Mouse (Mus musculus): ENCODE data around the gene Zfyve26. TPM values are rescaled to one million over a fixed set of nuclear protein-coding genes. Genes with fewer than 3 reads are reported as not detected.
A peak's percentile ranks its signal among the peaks of the same experiment; 100 is the strongest.

Zfyve26 gene
- total and polyA plus RNA-seq, 2 experiments, result 17.6 to 20.5 TPM

DNA sequence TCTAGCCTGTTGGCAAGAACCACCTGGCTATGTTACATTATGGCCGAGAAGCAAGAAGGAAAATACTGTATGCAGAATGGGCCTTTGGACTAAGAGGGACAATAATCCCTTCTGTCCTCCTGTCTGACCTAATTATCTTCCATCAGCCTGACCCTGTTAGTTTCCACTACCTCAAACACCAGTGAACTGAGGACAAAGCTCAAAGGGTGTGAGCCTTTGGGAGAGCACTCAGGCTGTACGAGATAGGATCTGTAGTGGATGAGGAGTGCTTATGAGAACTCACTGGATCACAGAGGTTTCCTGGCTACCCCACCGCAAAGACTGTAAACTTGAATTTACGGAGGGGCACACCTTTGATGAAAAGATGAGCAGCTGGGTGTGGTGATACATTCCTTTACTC, 17.6 kb upstream of the Zfyve26 start:
- no peaks in the 10 kb centered on the region for H3K4me1 ChIP-seq (ENCODE audit: control insufficient read depth, insufficient read depth, low read length)
- H3K27me3 ChIP-seq (ENCODE audit: control insufficient read depth, insufficient read depth, low read length), result no peaks in the 10 kb centered on the region
- WGBS, result 56% methylated on average over 4 of the region's 4 CpGs
- peak; percentile 39 for DNase-seq (ENCODE audit: extremely low read depth, low read depth, low spot score)
- H3K27ac ChIP-seq (replicated peaks; ENCODE audit: insufficient read depth, low read depth, low read length), result no peak overlapping the region
- no peaks in the 10 kb centered on the region for H3K79me2 ChIP-seq (ENCODE audit: control insufficient read depth, insufficient read depth, low read length)
- H3K36me3 ChIP-seq (ENCODE audit: control insufficient read depth, insufficient read depth, low read length), result no peaks in the 10 kb centered on the region
- TF ChIP-seq CTCF (IDR thresholded peaks at IDR 0.05; ENCODE audit: low read depth, low read length), result no peak
- TF ChIP-seq POLR2A (IDR thresholded peaks at IDR 0.05; ENCODE audit: extremely low read depth, insufficient read depth, low read length), result no peak
- H3K9ac ChIP-seq (ENCODE audit: low read depth, low read length), result no peak overlapping the region
- H3K4me3 ChIP-seq (ENCODE audit: insufficient read depth, low read depth, low read length), result no peak overlapping the region

DNA sequence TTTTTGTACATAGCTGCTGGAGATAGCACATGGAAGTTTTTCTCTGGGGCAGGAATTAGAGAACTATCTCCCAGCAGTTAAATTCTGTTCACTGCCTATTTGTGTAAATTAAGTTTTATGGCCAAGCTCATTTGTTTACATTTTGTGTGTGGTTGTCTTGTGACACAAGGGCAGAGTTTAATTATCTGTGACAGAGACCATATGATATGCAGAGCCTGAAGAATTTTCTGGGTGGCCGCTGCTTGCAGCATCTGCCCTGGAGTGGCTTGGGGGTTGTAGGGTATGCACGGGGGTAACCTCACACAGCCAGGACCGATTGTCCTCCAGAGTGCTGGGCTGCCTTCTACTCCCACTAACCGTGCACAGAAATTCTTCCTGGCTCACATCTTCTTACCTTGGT, 9.9 kb upstream of the Zfyve26 start:
- no peak overlapping the region for H3K27ac ChIP-seq (replicated peaks; ENCODE audit: insufficient read depth, low read depth, low read length)
- no peak overlapping the region for H3K4me3 ChIP-seq (ENCODE audit: insufficient read depth, low read depth, low read length)
- H3K27me3 ChIP-seq (ENCODE audit: control insufficient read depth, insufficient read depth, low read length), result no peaks in the 10 kb centered on the region
- H3K79me2 ChIP-seq (ENCODE audit: control insufficient read depth, insufficient read depth, low read length), result no peaks in the 10 kb centered on the region
- no peaks in the 10 kb centered on the region for H3K36me3 ChIP-seq (ENCODE audit: control insufficient read depth, insufficient read depth, low read length)
- H3K4me1 ChIP-seq (ENCODE audit: control insufficient read depth, insufficient read depth, low read length), result no peaks in the 10 kb centered on the region
- 77% methylated on average over 4 of the region's 4 CpGs for WGBS
- no peak for DNase-seq (ENCODE audit: extremely low read depth, low read depth, low spot score)
- no peak overlapping the region for H3K9ac ChIP-seq (ENCODE audit: low read depth, low read length)
- TF ChIP-seq POLR2A (IDR thresholded peaks at IDR 0.05; ENCODE audit: extremely low read depth, insufficient read depth, low read length) (no peak), CTCF (IDR thresholded peaks at IDR 0.05; ENCODE audit: low read depth, low read length) (no peak)

- TF ChIP-seq CTCF (IDR thresholded peaks at IDR 0.05; ENCODE audit: low read depth, low read length) (no peak), POLR2A (IDR thresholded peaks at IDR 0.05; ENCODE audit: extremely low read depth, insufficient read depth, low read length) (no peak)
- DNase-seq (ENCODE audit: extremely low read depth, low read depth, low spot score), result peak; percentile 10
- H3K79me2 ChIP-seq (ENCODE audit: control insufficient read depth, insufficient read depth, low read length), result no peaks in the 10 kb centered on the region
These were observed 9.0 kb upstream of the Zfyve26 start for GRCm38 (mm10) chr12:79305131-79305530.

GRCm38 (mm10) chr12:79301802-79302201, 5.7 kb upstream of the Zfyve26 start:
- H3K4me1 ChIP-seq (ENCODE audit: control insufficient read depth, insufficient read depth, low read length), result no peaks in the 10 kb centered on the region
- no peaks in the 10 kb centered on the region for H3K27me3 ChIP-seq (ENCODE audit: control insufficient read depth, insufficient read depth, low read length)
- 86% methylated on average over 9 of the region's 9 CpGs for WGBS
- no peak overlapping the region for H3K27ac ChIP-seq (replicated peaks; ENCODE audit: insufficient read depth, low read depth, low read length)
- no peak overlapping the region for H3K9ac ChIP-seq (ENCODE audit: low read depth, low read length)
- no peaks in the 10 kb centered on the region for H3K36me3 ChIP-seq (ENCODE audit: control insufficient read depth, insufficient read depth, low read length)
- TF ChIP-seq CTCF (IDR thresholded peaks at IDR 0.05; ENCODE audit: low read depth, low read length), result no peak
- no peak for TF ChIP-seq POLR2A (IDR thresholded peaks at IDR 0.05; ENCODE audit: extremely low read depth, insufficient read depth, low read length)
- no peak overlapping the region for H3K4me3 ChIP-seq (ENCODE audit: insufficient read depth, low read depth, low read length)
- H3K79me2 ChIP-seq (ENCODE audit: control insufficient read depth, insufficient read depth, low read length), result no peaks in the 10 kb centered on the region
- no peak for DNase-seq (ENCODE audit: extremely low read depth, low read depth, low spot score)

More at GRCm38 (mm10) chr12:79305131-79305530, 9.0 kb upstream of the Zfyve26 start:
- WGBS, result 56% methylated on average over 1 of the region's 1 CpGs
- no peaks in the 10 kb centered on the region for H3K27me3 ChIP-seq (ENCODE audit: control insufficient read depth, insufficient read depth, low read length)
- H3K4me3 ChIP-seq (ENCODE audit: insufficient read depth, low read depth, low read length), result no peak overlapping the region
- no peak overlapping the region for H3K27ac ChIP-seq (replicated peaks; ENCODE audit: insufficient read depth, low read depth, low read length)
- no peak overlapping the region for H3K9ac ChIP-seq (ENCODE audit: low read depth, low read length)
- no peaks in the 10 kb centered on the region for H3K4me1 ChIP-seq (ENCODE audit: control insufficient read depth, insufficient read depth, low read length)
- H3K36me3 ChIP-seq (ENCODE audit: control insufficient read depth, insufficient read depth, low read length), result no peaks in the 10 kb centered on the region

- peaks cover 13% of the 10 kb centered on the region for H3K4me1 ChIP-seq (ENCODE audit: control insufficient read depth, insufficient read depth, low read length)
- H3K27ac ChIP-seq (replicated peaks; ENCODE audit: insufficient read depth, low read depth, low read length), result no peak overlapping the region
- peaks cover 2% of the 10 kb centered on the region; the same call in 1 of the 2 replicates for H3K36me3 ChIP-seq (ENCODE audit: control insufficient read depth, insufficient read depth, low read length)
- H3K9ac ChIP-seq (ENCODE audit: low read depth, low read length), result no peak overlapping the region
- no peaks in the 10 kb centered on the region for H3K27me3 ChIP-seq (ENCODE audit: control insufficient read depth, insufficient read depth, low read length)
- TF ChIP-seq CTCF (IDR thresholded peaks at IDR 0.05; ENCODE audit: low read depth, low read length) (no peak), POLR2A (IDR thresholded peaks at IDR 0.05; ENCODE audit: extremely low read depth, insufficient read depth, low read length) (no peak)
- peak overlapping the region; percentile 11; the same call in 1 of the 2 replicates for H3K4me3 ChIP-seq (ENCODE audit: insufficient read depth, low read depth, low read length)
- H3K79me2 ChIP-seq (ENCODE audit: control insufficient read depth, insufficient read depth, low read length), result no peaks in the 10 kb centered on the region; the same call in 1 of the 2 replicates
- 14% methylated on average over 15 of the region's 15 CpGs for WGBS
- no peak for DNase-seq (ENCODE audit: extremely low read depth, low read depth, low spot score)
These were observed 2.0 kb upstream of the Zfyve26 start for GRCm38 (mm10) chr12:79297884-79298636.

DNA sequence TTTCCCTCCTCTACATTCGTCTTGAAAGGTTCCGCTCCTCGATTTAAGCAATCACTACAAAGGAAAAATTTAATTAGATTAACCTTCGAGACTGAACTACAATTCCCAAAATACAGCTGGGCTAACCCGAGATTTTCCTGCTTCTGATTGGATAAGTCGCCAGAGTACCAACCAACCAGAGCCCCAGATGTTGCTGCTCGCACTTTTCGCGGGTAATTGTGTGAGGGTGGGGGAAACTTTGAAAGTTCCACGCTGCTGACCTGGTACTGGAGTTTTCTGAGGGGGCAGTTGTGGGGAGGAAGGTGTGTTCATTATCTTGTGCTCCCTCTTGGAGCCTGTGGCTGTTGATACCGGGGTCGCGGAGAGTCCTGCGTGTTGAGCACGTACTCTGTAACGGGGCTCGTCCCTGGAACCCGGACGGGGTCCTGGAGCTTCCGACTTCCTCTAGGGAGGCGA, 1.0 kb upstream of the Zfyve26 start, which contains the start of gene Rad51b:
Rad51b (plus strand) TSS at position 162 of the 456 bp plus-strand sequence.
- H3K4me1 ChIP-seq (ENCODE audit: control insufficient read depth, insufficient read depth, low read length), result peaks cover 17% of the 10 kb centered on the region
- peaks cover 2% of the 10 kb centered on the region; the same call in 1 of the 2 replicates for H3K36me3 ChIP-seq (ENCODE audit: control insufficient read depth, insufficient read depth, low read length)
- peak within 1 kb of the TSS; percentile 46 for H3K27ac ChIP-seq (replicated peaks; ENCODE audit: insufficient read depth, low read depth, low read length)
- TF ChIP-seq CTCF (IDR thresholded peaks at IDR 0.05; ENCODE audit: low read depth, low read length) (no peak), POLR2A (IDR thresholded peaks at IDR 0.05; ENCODE audit: extremely low read depth, insufficient read depth, low read length) (no peak)
- no peaks in the 10 kb centered on the region for H3K27me3 ChIP-seq (ENCODE audit: control insufficient read depth, insufficient read depth, low read length)
- under 1% methylated on average over 21 of the region's 21 CpGs for WGBS
- H3K79me2 ChIP-seq (ENCODE audit: control insufficient read depth, insufficient read depth, low read length), result no peaks in the 10 kb centered on the region; the same call in 1 of the 2 replicates
- peak; percentile 91 for DNase-seq (ENCODE audit: extremely low read depth, low read depth, low spot score)
- H3K4me3 ChIP-seq (ENCODE audit: insufficient read depth, low read depth, low read length), result peak within 1 kb of the TSS; percentile 81
- peak within 1 kb of the TSS; percentile 69 for H3K9ac ChIP-seq (ENCODE audit: low read depth, low read length)
